Mouse (Mus musculus): Measurements from ENCODE around the gene Tyms.

DNA sequence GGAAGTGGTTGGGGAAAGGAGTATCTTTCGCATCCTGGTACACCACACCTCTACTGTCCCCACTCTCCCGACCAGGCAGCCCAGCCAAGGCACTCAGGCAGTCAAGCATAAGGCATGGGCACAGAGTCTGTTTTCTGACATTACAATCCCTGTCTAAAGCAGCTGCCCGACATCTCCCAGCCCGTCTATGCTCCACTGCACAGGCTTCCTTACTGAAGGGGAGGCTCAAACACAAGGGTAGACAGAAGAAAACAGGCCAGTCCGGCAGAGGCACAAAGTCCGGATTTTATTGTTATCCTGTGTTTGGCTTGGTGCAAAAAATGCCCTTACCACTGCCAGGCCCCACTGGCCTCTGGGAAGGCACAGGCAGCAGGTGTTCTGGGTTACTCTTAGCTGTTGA is 45.7 kb upstream of the Tyms start:
- no peak for TF ChIP-seq CTCF (IDR thresholded peaks at IDR 0.05; ENCODE audit: low read depth, low read length)
- no peak for TF ChIP-seq GATA1 (IDR thresholded peaks at IDR 0.05; ENCODE audit: borderline replicate concordance, low read length)
- no peak for TF ChIP-seq TAL1 (conservative IDR thresholded peaks at IDR 0.05; ENCODE audit: low read depth, low read length)
- TF ChIP-seq POLR2AphosphoS5 (IDR thresholded peaks at IDR 0.05; ENCODE audit: insufficient replicate concordance, low read depth, low read length) = no peak
- TF ChIP-seq GATA2 (IDR thresholded peaks at IDR 0.05; ENCODE audit: borderline replicate concordance, low read depth, low read length) = no peak
